Comparison of ENCODE assay signal across 9 mouse cellular contexts in genomic region chr14:57362726-57363660, GRCm38 (mm10). TPM values are rescaled to one million over a fixed set of nuclear protein-coding genes. Genes with fewer than 3 reads are reported as not detected.
DNase-seq lines count a peak whose midpoint lies in the region; ATAC-seq lines count a peak whose summit lies in the region.
"Had no signal": no experiment of that assay in that cellular context is flagged by ENCODE, and none has a peak within 500 bp of the region (broad histone marks: within the 10 kb centered on the region; RNA-seq: fewer than 3 reads in every experiment).

No protein-coding gene starts in this region.

- no peaks in the 10 kb centered on the region for H3K4me1 ChIP-seq in hindbrain, embryonic 12.5 days
- H3K4me1 ChIP-seq: megakaryocyte, embryonic 14.5 days had no signal

- H3K27ac ChIP-seq in hindbrain, embryonic 12.5 days: no peak overlapping the region

- ATAC-seq in frontal cortex, adult (ENCODE audit: low TSS enrichment): peak; percentile 90
- ATAC-seq in hindbrain, embryonic 12.5 days (ENCODE audit: low FRiP score): peak; percentile 58; the same call in 1 of the 2 replicates

- H3K4me3 ChIP-seq in hindbrain, embryonic 12.5 days: peak overlapping the region; percentile 8; the same call in 1 of the 2 replicates
- H3K4me3 ChIP-seq: megakaryocyte, embryonic 14.5 days had no signal

- H3K27me3 ChIP-seq in hindbrain, embryonic 12.5 days: no peaks in the 10 kb centered on the region; the same call in 1 of the 2 replicates
- H3K27me3 ChIP-seq: megakaryocyte, embryonic 14.5 days had no signal

- WGBS in hindbrain, embryonic 12.5 days: 16% methylated on average over 24 of the region's 31 CpGs

- no peaks in the 10 kb centered on the region for H3K36me3 ChIP-seq in hindbrain, embryonic 12.5 days

- H3K9ac ChIP-seq in hindbrain, embryonic 12.5 days: no peak overlapping the region

- H3K4me2 ChIP-seq in hindbrain, embryonic 12.5 days (replicated peaks): peak overlapping the region; percentile 46

- H3K9me3 ChIP-seq in hindbrain, embryonic 12.5 days (replicated peaks): no peaks in the 10 kb centered on the region
- H3K9me3 ChIP-seq: megakaryocyte, embryonic 14.5 days had no signal

- peak; percentile 68 for DNase-seq in Muller cell, postnatal 12 days (ENCODE audit: inconsistent ontology term)
- peak; percentile 56 for DNase-seq in cerebellum, adult 8-10 months
- DNase-seq in layer of hippocampus, adult 9-11 months: peak; percentile 63
- peak; percentile 85 for DNase-seq in lung, postnatal 10 days
- peak; percentile 62 for DNase-seq in retina, postnatal 7 days (ENCODE audit: low read depth, low spot score)
- DNase-seq in urinary bladder, adult 2 months (ENCODE audit: low spot score): peak; percentile 67

RNA-seq across cellular contexts. Expression of gene Cryl1, which starts 35.3 kb away (rescaled TPM):
- 10.4 and 11.0 TPM in 2 replicates for polyA plus RNA-seq in hindbrain, embryonic 12.5 days (2016; fragmentation: Nextera tagmentation; extraction: Ambion mirVana)
- 52.6 and 67.9 TPM in 2 replicates for polyA plus RNA-seq in urinary bladder, adult 2 months (2012; rRNA removed)
